In genomic region chr16:33734545-33734944, GRCm38 (mm10) we compare ENCODE assay signal across 9 mouse cellular contexts. TPM values are rescaled to one million over a fixed set of nuclear protein-coding genes. Genes with fewer than 3 reads are reported as not detected.
A peak's percentile ranks its signal among the peaks of the same experiment; 100 is the strongest.
DNase-seq lines count a peak whose midpoint lies in the region; ATAC-seq lines count a peak whose summit lies in the region.
"Had no signal": no experiment of that assay in that cellular context is flagged by ENCODE, and none has a peak within 500 bp of the region (broad histone marks: within the 10 kb centered on the region; RNA-seq: fewer than 3 reads in every experiment).

No protein-coding gene starts in this region.

- no peak for ATAC-seq in activated CD4-positive, CD25-positive, alpha-beta regulatory T cell, adult 4 months

- DNase-seq in B cell, adult 2 months: peak; percentile 76 to 80
- DNase-seq in R1 (ENCODE audit: low read depth, low spot score): peak; percentile 92
- peak; percentile 50 to 66 for DNase-seq in frontal cortex, postnatal 10 days (ENCODE audit: low spot score in 2 of 2)
- peak; percentile 65 for DNase-seq in mesoderm, embryonic 11.5 days (ENCODE audit: low read depth, low spot score)
- no peak for DNase-seq in thymus, postnatal 10 days (ENCODE audit: low spot score in 2 of 2)
- no peak for DNase-seq in gastrocnemius, postnatal 4 days (ENCODE audit: low spot score in 2 of 2)
- DNase-seq in cerebellum, adult 11-12 months: no peak
- DNase-seq: adrenal gland, adult 8-10 months had no signal

RNA-seq across cellular contexts. Expression of gene Heg1, which starts 50.4 kb away (rescaled TPM):
- total RNA-seq in gastrocnemius, postnatal 4 days (2021): 10 to 100 TPM; 88.4 to 99.3 TPM
- polyA plus RNA-seq in activated CD4-positive, CD25-positive, alpha-beta regulatory T cell, adult 4 months (2017; shearing (Covaris generic)): 10 to 100 TPM; 27.0 to 32.0 TPM

RNA-seq across cellular contexts. Expression of gene Muc13, which starts 59.3 kb away (rescaled TPM):
- under 1 TPM; 0.10 to 0.16 TPM for total RNA-seq in gastrocnemius, postnatal 4 days (2021)
- 1 to 10 TPM in 1 of 2 experiments, under 1 TPM in 1; 0.41 to 1.3 TPM for polyA plus RNA-seq in activated CD4-positive, CD25-positive, alpha-beta regulatory T cell, adult 4 months (2017; shearing (Covaris generic))

Comparison
In these comparisons a context has a peak if more than half of its experiments do, and no peak if none do; other contexts are left out.
1. DNase-seq: peak in B cell, adult 2 months (2 of 2), R1 (single experiment), frontal cortex, postnatal 10 days (2 of 2) and mesoderm, embryonic 11.5 days (single experiment); none in thymus, postnatal 10 days (0 of 2), gastrocnemius, postnatal 4 days (0 of 2) and cerebellum, adult 11-12 months (single experiment).